Mouse (Mus musculus) embryo, embryonic 10 days (tissue): ENCODE data around the gene Slc2a3.
A peak's percentile ranks its signal among the peaks of the same experiment; 100 is the strongest.
"Not testable (repeated sequence)": the region's sequence is repeated elsewhere in the genome, so short reads cannot be mapped to it uniquely, and the experiment has no call there.

Source experiments
- DNase-seq: peaks from one replicate; pipeline ENCODE4 v3.0.0-alpha.2; 2015; ENCODE audit warnings: low spot score

Slc2a3 gene

DNA sequence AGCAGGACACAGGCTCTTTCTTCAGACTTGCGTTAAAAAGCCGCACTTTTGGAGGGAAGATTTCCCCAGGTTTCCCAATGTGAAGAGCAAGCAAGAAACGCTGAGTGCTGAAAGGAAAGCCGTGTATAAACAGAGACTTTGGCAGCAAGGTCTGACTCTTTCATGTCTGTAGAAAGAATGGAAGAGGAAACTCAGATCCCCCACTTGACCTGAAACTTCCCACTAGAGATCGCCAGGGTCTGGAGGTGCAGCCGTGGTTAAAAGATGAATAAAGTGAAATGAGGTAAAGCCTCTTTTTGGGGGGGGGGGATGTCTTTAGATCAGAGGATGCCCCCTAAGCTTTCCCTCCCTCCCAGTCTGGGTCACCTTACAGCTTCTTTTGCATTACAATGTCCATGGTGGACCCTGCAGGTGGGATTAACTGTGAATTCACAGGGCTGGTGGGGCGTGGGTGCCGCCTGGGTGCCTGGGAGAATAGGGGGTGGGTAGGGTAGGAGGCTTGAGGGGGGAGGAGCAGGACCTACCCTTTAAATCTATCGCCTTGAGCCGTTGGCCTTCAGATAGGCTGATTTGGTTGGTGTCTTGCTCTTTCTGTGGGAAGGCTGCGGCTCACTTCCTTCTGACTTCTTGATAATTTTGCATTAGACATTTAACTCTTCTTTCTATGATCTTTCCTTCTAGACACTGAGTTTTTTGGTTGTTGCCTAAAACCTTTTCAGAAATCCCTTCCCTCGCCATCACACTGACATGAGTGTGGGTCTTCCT lies 94.2 kb downstream of the Slc2a3 start, which contains the start of gene Nanog:
Nanog (plus strand) TSS at position 454 of the 765 bp plus-strand sequence.
- no peak for DNase-seq

DNA sequence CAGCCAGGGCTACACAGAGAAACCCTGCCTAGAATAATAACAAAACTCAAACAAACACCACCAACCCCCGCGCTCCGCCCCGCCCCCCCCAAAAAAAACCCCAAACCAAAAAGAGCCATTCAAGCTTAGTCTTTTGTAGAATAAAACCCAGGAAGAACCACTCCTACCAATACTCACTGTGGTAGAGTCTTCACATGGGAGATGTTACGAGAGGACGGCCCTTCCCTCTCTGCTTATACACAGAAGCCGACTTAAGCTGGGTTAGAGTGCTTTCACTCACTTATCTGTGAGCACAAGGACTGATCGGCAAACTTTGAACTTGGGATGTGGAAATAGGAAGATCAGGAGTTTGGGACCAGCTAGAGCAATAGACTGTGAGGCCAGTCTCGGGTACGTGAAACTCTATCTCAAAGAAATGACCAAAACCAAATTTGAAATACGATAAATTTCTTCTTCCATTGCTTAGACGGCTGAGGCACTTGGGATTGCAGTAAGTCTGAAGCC lies 95.1 kb downstream of the Slc2a3 start:
- DNase-seq: no peak

GRCm38 (mm10) chr6:122703706-122704105 lies 97.7 kb downstream of the Slc2a3 start:
- DNase-seq: no peak

- no peak for DNase-seq
Measured at GRCm38 (mm10) chr6:122703251-122703650, 98.2 kb downstream of the Slc2a3 start.

- DNase-seq: peak; percentile 60
Measured at GRCm38 (mm10) chr6:122702480-122703124, 98.8 kb downstream of the Slc2a3 start.

DNA sequence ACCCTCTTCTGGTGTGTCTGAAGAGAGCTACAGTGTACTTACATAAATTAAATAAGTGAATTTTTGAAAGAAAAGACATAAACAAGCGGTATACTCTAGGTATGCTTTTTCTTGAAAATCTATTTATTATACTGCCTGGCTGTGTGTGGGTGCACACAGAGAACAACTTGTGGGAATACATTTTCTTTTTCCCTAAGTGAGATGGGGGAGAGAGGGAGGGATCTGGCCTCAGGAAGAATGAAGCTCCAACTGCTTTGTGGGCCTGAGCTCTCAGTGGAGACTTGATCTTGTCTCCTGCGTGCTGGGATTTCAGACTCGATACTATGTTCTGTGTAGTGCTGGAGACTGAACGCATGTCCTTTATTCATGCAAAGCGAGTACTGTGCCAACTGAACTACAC lies 99.6 kb downstream of the Slc2a3 start:
- DNase-seq: no peak

DNA sequence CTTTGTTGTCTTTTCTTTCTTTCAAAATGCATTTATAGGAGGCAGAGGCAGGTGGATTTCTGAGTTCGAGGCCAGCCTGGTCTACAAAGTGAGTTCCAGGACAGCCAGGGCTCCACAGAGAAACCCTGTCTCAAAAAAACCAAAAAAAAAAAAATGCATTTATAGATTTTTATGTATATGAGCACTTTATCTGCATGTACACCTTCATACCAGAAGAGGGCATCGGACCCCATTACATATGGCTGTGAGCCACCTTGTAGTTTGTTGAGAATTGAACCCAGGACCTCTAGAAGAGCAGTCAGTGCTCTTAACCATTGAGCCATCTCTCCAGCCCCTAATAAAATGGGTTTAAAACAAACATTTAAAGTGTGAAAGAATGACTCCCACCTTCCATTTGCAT lies 101.8 kb downstream of the Slc2a3 start:
- DNase-seq: not testable (repeated sequence)

- DNase-seq: no peak
Measured at GRCm38 (mm10) chr6:122695398-122695797, 106.0 kb downstream of the Slc2a3 start.

GRCm38 (mm10) chr6:122690082-122690481 lies 111.4 kb downstream of the Slc2a3 start:
- DNase-seq: no peak

GRCm38 (mm10) chr6:122689411-122690055 lies 111.9 kb downstream of the Slc2a3 start:
- no peak for DNase-seq

GRCm38 (mm10) chr6:122686709-122687108 lies 114.7 kb downstream of the Slc2a3 start:
- DNase-seq: no peak

DNA sequence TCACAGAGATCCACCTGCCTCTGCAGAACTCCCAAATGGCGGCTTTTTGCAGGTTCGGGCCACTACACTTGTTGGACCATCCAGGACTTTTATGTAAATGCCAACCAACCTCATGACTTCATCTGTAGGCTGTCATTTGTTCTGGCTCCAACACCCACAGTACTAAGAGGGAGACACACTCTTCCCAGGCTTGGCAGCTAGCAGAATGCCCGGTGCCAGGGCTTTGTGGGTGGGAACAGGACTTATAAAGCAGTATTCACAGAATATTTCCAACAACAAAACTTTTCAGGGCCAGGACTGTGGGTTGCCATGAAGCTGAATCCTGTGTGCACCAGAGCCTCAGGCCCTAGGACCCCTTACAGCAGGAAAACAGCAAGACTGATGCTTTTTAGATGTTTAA lies 118.8 kb downstream of the Slc2a3 start:
- DNase-seq: no peak
